Mouse (Mus musculus) testis, adult 2 months (tissue): Measurements from ENCODE around the gene Acot9.

ENCODE experiments used
- CTCF ChIP-seq: fragments of 200-500 bp; IDR thresholded peaks from 2 replicates; pipeline ENCODE4 v1.5.1; 2012; ENCODE audit warnings: low read depth, mild to moderate bottlenecking, inconsistent platforms, low read length, moderate library complexity; ENCODE audit not compliant: control insufficient read depth, insufficient read depth, insufficient replicate concordance
- POLR2A ChIP-seq: fragments of 200-500 bp; IDR thresholded peaks from 2 replicates; pipeline ENCODE4 v1.6.1; 2012; ENCODE audit warnings: low read depth, mild to moderate bottlenecking, inconsistent platforms, low read length, moderate library complexity; ENCODE audit not compliant: control insufficient read depth

GRCm38 (mm10) chrX:155278483-155278882, 16.2 kb downstream of the Acot9 start:
- no peak for TF ChIP-seq POLR2A
- TF ChIP-seq CTCF: no peak
